8 mouse cellular contexts compared by ENCODE assay signal in genomic region chr17:86753130-86753821, GRCm38 (mm10). TPM values are rescaled to one million over a fixed set of nuclear protein-coding genes. Genes with fewer than 3 reads are reported as not detected.
DNase-seq lines count a peak whose midpoint lies in the region; ATAC-seq and TF ChIP-seq lines count a peak whose summit lies in the region.

Epas1 (plus strand) TSS chr17:86753700.

- H3K27ac ChIP-seq in ES-Bruce4 (ENCODE audit: insufficient read depth, low read length): peak within 1 kb of the TSS; percentile 88
- no peak within 1 kb of the TSS for H3K27ac ChIP-seq in neural tube, embryonic 14.5 days (ENCODE audit: low read depth, low read length)
- peak within 1 kb of the TSS; percentile 72 for H3K27ac ChIP-seq in testis, adult 2 months (ENCODE audit: control insufficient read depth, insufficient read depth, low read depth, low read length)

- TF ChIP-seq CTCF in ES-Bruce4 (IDR thresholded peaks at IDR 0.05; ENCODE audit: low read depth, low read length): no peak
- TF ChIP-seq CTCF in lung, adult 2 months (IDR thresholded peaks at IDR 0.05; ENCODE audit: insufficient read depth, low read length): no peak
- no peak for TF ChIP-seq CTCF in testis, adult 2 months (IDR thresholded peaks at IDR 0.05; ENCODE audit: control insufficient read depth, insufficient read depth, insufficient replicate concordance, low read depth, low read length)

- peak; percentile 90 for ATAC-seq in neural tube, embryonic 14.5 days (ENCODE audit: low read depth)

- peak; percentile 53 for DNase-seq in cerebellum, adult 18-20 months
- DNase-seq in forelimb bud, embryonic 11.5 days (ENCODE audit: low read depth, low spot score): peak; percentile 83
- DNase-seq in heart, postnatal 36 days: peak; percentile 92 to 95
- DNase-seq in layer of hippocampus, adult 18-20 months (ENCODE audit: low spot score in 2 of 2): peak; percentile 19 to 67
- peak; percentile 90 for DNase-seq in lung, adult 2 months

- intact Hi-C loops in heart, postnatal 36 days (cut with DNase I): loop anchor here (2.0 to 10.0 kb wide), 5 partner anchors 20 to 588 kb away; partner anchors contain the start of gene Prkce

- H3K9ac ChIP-seq in ES-Bruce4 (ENCODE audit: low read depth, poor library complexity, severe bottlenecking): peak within 1 kb of the TSS; percentile 67
- H3K9ac ChIP-seq in neural tube, embryonic 14.5 days (replicated peaks; ENCODE audit: low read depth, low read length): peak within 1 kb of the TSS; percentile 37

- TF ChIP-seq EP300 in ES-Bruce4 (IDR thresholded peaks at IDR 0.05; ENCODE audit: insufficient read depth, low read depth, low read length): no peak

- H3K27me3 ChIP-seq in ES-Bruce4 (ENCODE audit: control insufficient read depth, insufficient read depth, low read length, poor library complexity, severe bottlenecking): no peaks in the 10 kb centered on the region
- peaks cover 31% of the 10 kb centered on the region for H3K27me3 ChIP-seq in neural tube, embryonic 14.5 days (ENCODE audit: control insufficient read depth, insufficient read depth, low read length)
- peaks cover 2% of the 10 kb centered on the region; the same call in 1 of the 2 replicates for H3K27me3 ChIP-seq in testis, adult 2 months (ENCODE audit: control insufficient read depth, insufficient read depth, low read length)

- peak within 1 kb of the TSS; percentile 90 for H3K4me3 ChIP-seq in ES-Bruce4 (ENCODE audit: low read depth, low read length)
- peak within 1 kb of the TSS; percentile 89 for H3K4me3 ChIP-seq in lung, adult 2 months (replicated peaks; ENCODE audit: extremely low read depth, low read depth, low read length)
- peak within 1 kb of the TSS; percentile 46 for H3K4me3 ChIP-seq in neural tube, embryonic 14.5 days (ENCODE audit: low read depth, low read length)
- peak within 1 kb of the TSS; percentile 83 for H3K4me3 ChIP-seq in testis, adult 2 months (ENCODE audit: control insufficient read depth, low read depth, low read length)

- TF ChIP-seq POLR2A in ES-Bruce4 (IDR thresholded peaks at IDR 0.05; ENCODE audit: insufficient read depth, low read length): no peak
- TF ChIP-seq POLR2A in lung, adult 2 months (IDR thresholded peaks at IDR 0.05; ENCODE audit: borderline replicate concordance, extremely low read depth, low read depth, low read length): peak; percentile 99
- peak; percentile 70 for TF ChIP-seq POLR2A in testis, adult 2 months (IDR thresholded peaks at IDR 0.05; ENCODE audit: control insufficient read depth, low read depth, low read length)

- peak within 1 kb of the TSS; percentile 91 for H3K4me2 ChIP-seq in neural tube, embryonic 14.5 days (ENCODE audit: low read depth, low read length)

- under 1% methylated on average over 58 of the region's 60 CpGs for WGBS in lung, adult 2 months
- under 1% methylated on average over 54 of the region's 60 CpGs for WGBS in neural tube, embryonic 14.5 days

- H3K36me3 ChIP-seq in ES-Bruce4 (ENCODE audit: control insufficient read depth, insufficient read depth, low read length, poor library complexity, severe bottlenecking): no peaks in the 10 kb centered on the region
- H3K36me3 ChIP-seq in neural tube, embryonic 14.5 days (ENCODE audit: control insufficient read depth, insufficient read depth, low read length): no peaks in the 10 kb centered on the region
- H3K36me3 ChIP-seq in testis, adult 2 months (ENCODE audit: control insufficient read depth, insufficient read depth, low read length): no peaks in the 10 kb centered on the region

- no peaks in the 10 kb centered on the region for H3K9me3 ChIP-seq in ES-Bruce4 (replicated peaks; ENCODE audit: control insufficient read depth, insufficient read depth, low read length, poor library complexity, severe bottlenecking)
- H3K9me3 ChIP-seq in neural tube, embryonic 14.5 days (ENCODE audit: control insufficient read depth, low read length): no peaks in the 10 kb centered on the region

- H3K4me1 ChIP-seq in ES-Bruce4 (ENCODE audit: control insufficient read depth, insufficient read depth, low read length): peaks cover 7% of the 10 kb centered on the region
- peaks cover 6% of the 10 kb centered on the region for H3K4me1 ChIP-seq in lung, adult 2 months (ENCODE audit: control insufficient read depth, insufficient read depth, low read length)
- peaks cover 21% of the 10 kb centered on the region for H3K4me1 ChIP-seq in neural tube, embryonic 14.5 days (ENCODE audit: control insufficient read depth, insufficient read depth, low read length)
- H3K4me1 ChIP-seq in testis, adult 2 months (ENCODE audit: control insufficient read depth, insufficient read depth, low read length): peaks cover 21% of the 10 kb centered on the region

RNA-seq across cellular contexts. Expression of gene Epas1, which starts in this region (rescaled TPM):
- 5.9 and 7.0 TPM in 2 replicates for polyA plus RNA-seq in ES-Bruce4 (2011; ENCODE audit: insufficient read depth, insufficient read length, low read depth, missing spikeins)
- total RNA-seq in heart, postnatal 36 days (2021): 100 to 1,000 TPM; 239 to 306 TPM
- 10 to 100 TPM; 83.0 to 84.1 TPM for total RNA-seq in layer of hippocampus, adult 18-20 months (2021)
- 777 and 943 TPM in 2 replicates for polyA plus RNA-seq in lung, adult 2 months (2012; rRNA removed)
- polyA plus RNA-seq in neural tube, embryonic 14.5 days (2014; fragmentation: Nextera tagmentation; extraction: Ambion mirVana): 6.6 and 11.7 TPM in 2 replicates
- 11.7 and 15.9 TPM in 2 replicates for polyA plus RNA-seq in testis, adult 2 months (2012; rRNA removed)

Comparison
In these comparisons a context has a peak if more than half of its experiments do, and no peak if none do; other contexts are left out.
1. RNA of gene Epas1 (polyA plus RNA-seq): 777 to 943 TPM in lung, adult 2 months; 11.7 to 15.9 TPM in testis, adult 2 months, 5.9 to 7.0 TPM in ES-Bruce4 and 6.6 to 11.7 TPM in neural tube, embryonic 14.5 days; every median in the first group is over 10 times any median in the second.
2. DNase-seq: peak in every context shown above with its lines; median percentile 94 in heart, postnatal 36 days; 90 in lung, adult 2 months; 83 in forelimb bud, embryonic 11.5 days; 53 in cerebellum, adult 18-20 months; 43 in layer of hippocampus, adult 18-20 months.
3. Peak in every context shown above with its lines, with median percentiles within 50 percentile points of each other: H3K4me3 ChIP-seq.